Mouse (Mus musculus) kidney, embryonic 15.5 days (tissue): ENCODE results near the gene Trappc6b. TPM values are rescaled to one million over a fixed set of nuclear protein-coding genes. Genes with fewer than 3 reads are reported as not detected.

Source experiments
- ATAC-seq: fragments of 200-750 bp; cut with Nextera tagmentation; replicated peaks from 2 replicates; pipeline ENCODE4 v1.8.0; 2017; ENCODE audit warnings: moderate TSS enrichment; ENCODE audit not compliant: low FRiP score
- H3K27ac ChIP-seq: fragments of 300-500 bp; sonication (generic); 2 replicates; pipeline ENCODE4 v1.5.1; 2015; ENCODE audit warnings: mild to moderate bottlenecking, inconsistent platforms
- H3K27me3 ChIP-seq: fragments of 300-500 bp; sonication (generic); 2 replicates; pipeline ENCODE4 v1.6.1; 2015; ENCODE audit warnings: inconsistent platforms
- H3K36me3 ChIP-seq: fragments of 300-500 bp; sonication (generic); 2 replicates; pipeline ENCODE4 v1.6.1; 2015; ENCODE audit warnings: inconsistent platforms
- H3K4me1 ChIP-seq: fragments of 300-500 bp; sonication (generic); 2 replicates; pipeline ENCODE4 v1.6.1; 2015; ENCODE audit warnings: inconsistent platforms
- H3K4me2 ChIP-seq: fragments of 300-500 bp; sonication (generic); 2 replicates; pipeline ENCODE4 v1.6.1; 2015; ENCODE audit warnings: moderate library complexity, mild to moderate bottlenecking, inconsistent platforms
- H3K4me3 ChIP-seq: fragments of 300-500 bp; sonication (generic); replicated peaks from 2 replicates; pipeline ENCODE4 v1.5.1; 2015; ENCODE audit warnings: mild to moderate bottlenecking, inconsistent platforms
- H3K9ac ChIP-seq: fragments of 300-500 bp; sonication (generic); 2 replicates; pipeline ENCODE4 v1.6.1; 2015; ENCODE audit warnings: mild to moderate bottlenecking, inconsistent platforms
- H3K9me3 ChIP-seq: fragments of 300-500 bp; sonication (generic); replicated peaks from 2 replicates; pipeline ENCODE4 v1.6.1; 2016; ENCODE audit warnings: inconsistent platforms
- WGBS: fragments of 180-500 bp; shearing (Covaris S2); methylation state at CpG from one replicate; pipeline ENCODE4 v1.1.7; 2015; ENCODE audit warnings: mixed read lengths; 5-methylcytosine and 5-hydroxymethylcytosine counted together
- polyA plus RNA-seq: library from polyadenylated mRNA; unstranded; fragments of >200 nt; fragmentation: Nextera tagmentation; extraction: Ambion mirVana; gene quantifications from 2 replicates; pipeline ENCODE4 v1.2.1, GENCODE M21; 2015

The Trappc6b gene
- polyA plus RNA-seq, 1 experiment from 2014 or later, result 91.2 TPM

DNA sequence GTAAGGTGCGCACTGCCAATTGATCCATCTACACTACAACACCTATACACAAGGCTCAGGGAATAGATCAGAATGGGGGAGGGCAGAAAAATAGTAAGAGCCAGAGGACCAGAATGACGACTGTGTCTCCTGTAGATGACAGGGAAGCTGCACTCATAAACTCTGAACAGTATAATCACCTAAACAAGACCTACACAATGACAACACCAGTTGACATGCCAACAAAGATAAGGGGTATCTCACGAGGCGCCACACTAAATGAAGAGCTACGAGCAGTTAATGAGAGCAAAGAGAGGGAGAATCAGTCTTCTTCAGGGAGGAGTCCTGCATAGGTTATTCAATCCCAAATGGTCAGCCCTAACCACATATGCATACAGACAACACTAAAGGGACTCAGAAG lies 8.1 kb downstream of the Trappc6b start:
- H3K4me1 ChIP-seq, result no peaks in the 10 kb centered on the region
- peaks cover 80% of the 10 kb centered on the region for H3K36me3 ChIP-seq
- WGBS, result 88% methylated on average over 5 of the region's 5 CpGs
- H3K27me3 ChIP-seq, result no peaks in the 10 kb centered on the region
- H3K27ac ChIP-seq, result no peak overlapping the region
- no peak overlapping the region for H3K4me2 ChIP-seq
- no peak overlapping the region for H3K9ac ChIP-seq
- no peak overlapping the region for H3K4me3 ChIP-seq
- ATAC-seq, result no peak
- no peaks in the 10 kb centered on the region for H3K9me3 ChIP-seq

DNA sequence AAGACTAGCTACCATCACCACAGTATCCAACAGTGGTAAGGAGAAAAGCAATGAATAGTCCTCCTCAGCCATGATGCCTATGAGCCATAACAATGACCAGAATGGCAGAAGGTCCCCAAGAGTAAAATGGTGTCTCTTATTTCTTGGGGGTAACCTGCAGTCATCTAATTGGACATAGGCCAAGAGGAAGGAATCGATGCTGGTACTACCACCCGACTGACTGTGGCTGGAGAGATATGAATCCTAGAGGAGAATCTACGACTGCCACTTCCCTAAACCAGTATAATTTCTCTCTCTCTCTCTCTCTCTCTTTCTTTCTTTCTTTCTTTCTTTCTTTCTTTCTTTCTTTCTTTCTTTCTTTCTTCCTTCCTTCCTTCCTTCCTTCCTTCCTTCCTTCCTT lies 8.8 kb downstream of the Trappc6b start:
- Histone ChIP-seq H3K4me1 (no peaks in the 10 kb centered on the region), H3K4me2 (no peak overlapping the region), H3K9ac (no peak overlapping the region), H3K9me3 (no peaks in the 10 kb centered on the region), H3K27me3 (no peaks in the 10 kb centered on the region), H3K4me3 (no peak overlapping the region), H3K36me3 (peaks cover 78% of the 10 kb centered on the region), H3K27ac (no peak overlapping the region)
- ATAC-seq, result no peak
- 92% methylated on average over 3 of the region's 3 CpGs for WGBS

DNA sequence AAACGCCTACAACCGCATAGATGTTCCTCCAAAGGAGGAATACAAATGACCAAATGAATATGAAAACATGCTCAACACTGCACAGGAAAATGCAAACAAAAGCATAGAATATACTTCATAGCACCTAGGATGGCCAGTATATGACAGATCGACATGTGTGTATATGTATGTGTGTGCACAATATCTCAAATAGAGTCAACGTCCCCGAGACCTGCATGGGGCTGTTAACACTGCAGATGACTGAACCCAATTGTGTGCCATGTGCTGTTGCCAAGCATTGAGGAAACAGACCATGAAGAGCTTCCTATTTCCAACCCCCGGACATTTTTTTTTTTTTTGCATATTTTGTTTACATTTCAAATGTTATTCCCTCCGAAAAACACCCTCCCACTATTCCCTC lies 20.4 kb downstream of the Trappc6b start:
- H3K9me3 ChIP-seq, result no peaks in the 10 kb centered on the region
- H3K4me3 ChIP-seq, result no peak overlapping the region
- no peak overlapping the region for H3K4me2 ChIP-seq
- H3K9ac ChIP-seq, result no peak overlapping the region
- H3K27ac ChIP-seq, result peak overlapping the region; percentile 92
- H3K4me1 ChIP-seq, result peaks cover 7% of the 10 kb centered on the region; the same call in 1 of the 2 replicates
- ATAC-seq, result peak; percentile 47
- 30% methylated on average over 7 of the region's 7 CpGs for WGBS
- peaks cover 47% of the 10 kb centered on the region for H3K36me3 ChIP-seq
- no peaks in the 10 kb centered on the region for H3K27me3 ChIP-seq

DNA sequence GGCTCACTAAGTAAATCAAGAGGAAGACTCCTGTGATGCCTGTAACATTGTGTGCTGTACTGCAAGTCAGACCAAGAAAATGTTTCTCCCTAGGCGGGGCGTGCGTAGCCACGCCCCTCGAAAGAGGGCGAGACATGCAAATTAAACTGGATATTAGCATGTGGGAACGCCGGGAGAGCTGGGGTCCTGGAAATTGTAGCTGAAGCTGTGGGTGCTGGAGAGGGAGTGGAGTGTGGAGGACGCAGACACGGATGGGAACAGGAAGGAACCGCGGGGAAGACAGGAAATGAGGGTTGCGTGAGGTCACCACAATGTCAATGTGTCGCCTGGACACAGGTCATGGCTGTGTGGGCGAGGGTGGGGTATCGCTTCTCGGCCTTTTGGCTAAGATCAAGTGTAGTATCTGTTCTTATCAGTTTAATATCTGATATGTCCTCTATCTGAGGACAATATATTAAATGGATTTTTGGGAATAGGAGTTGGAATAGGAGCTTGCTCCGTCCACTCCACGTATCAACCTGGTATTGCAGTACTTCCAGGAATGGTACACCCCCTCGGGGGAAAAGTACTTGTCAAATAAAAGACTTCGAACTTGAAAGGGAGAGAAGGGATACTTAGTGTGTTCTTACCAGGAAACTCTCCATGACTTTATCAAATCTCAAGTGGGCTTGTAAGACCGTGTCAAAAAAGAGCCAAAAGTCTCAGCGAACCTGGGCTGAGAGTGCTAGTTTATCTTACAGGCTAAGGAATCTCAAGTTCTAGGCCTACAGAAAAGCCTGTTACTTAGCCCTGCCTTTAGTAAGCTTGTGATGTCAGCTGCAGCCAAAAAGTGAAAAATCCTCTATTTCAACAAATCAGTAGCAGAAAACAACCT lies 21.1 kb downstream of the Trappc6b start:
- peaks cover 42% of the 10 kb centered on the region for H3K36me3 ChIP-seq
- peaks cover 7% of the 10 kb centered on the region; the same call in 1 of the 2 replicates for H3K4me1 ChIP-seq
- H3K27me3 ChIP-seq, result no peaks in the 10 kb centered on the region
- WGBS, result 5% methylated on average over 23 of the region's 23 CpGs
- peak; percentile 89 for ATAC-seq
- no peak overlapping the region; the same call in 1 of the 2 replicates for H3K9ac ChIP-seq
- no peaks in the 10 kb centered on the region for H3K9me3 ChIP-seq
- peak overlapping the region; percentile 92 for H3K27ac ChIP-seq
- H3K4me3 ChIP-seq, result peak overlapping the region; percentile 14; the same call in 1 of the 2 replicates
- peak overlapping the region; percentile 47 for H3K4me2 ChIP-seq

DNA sequence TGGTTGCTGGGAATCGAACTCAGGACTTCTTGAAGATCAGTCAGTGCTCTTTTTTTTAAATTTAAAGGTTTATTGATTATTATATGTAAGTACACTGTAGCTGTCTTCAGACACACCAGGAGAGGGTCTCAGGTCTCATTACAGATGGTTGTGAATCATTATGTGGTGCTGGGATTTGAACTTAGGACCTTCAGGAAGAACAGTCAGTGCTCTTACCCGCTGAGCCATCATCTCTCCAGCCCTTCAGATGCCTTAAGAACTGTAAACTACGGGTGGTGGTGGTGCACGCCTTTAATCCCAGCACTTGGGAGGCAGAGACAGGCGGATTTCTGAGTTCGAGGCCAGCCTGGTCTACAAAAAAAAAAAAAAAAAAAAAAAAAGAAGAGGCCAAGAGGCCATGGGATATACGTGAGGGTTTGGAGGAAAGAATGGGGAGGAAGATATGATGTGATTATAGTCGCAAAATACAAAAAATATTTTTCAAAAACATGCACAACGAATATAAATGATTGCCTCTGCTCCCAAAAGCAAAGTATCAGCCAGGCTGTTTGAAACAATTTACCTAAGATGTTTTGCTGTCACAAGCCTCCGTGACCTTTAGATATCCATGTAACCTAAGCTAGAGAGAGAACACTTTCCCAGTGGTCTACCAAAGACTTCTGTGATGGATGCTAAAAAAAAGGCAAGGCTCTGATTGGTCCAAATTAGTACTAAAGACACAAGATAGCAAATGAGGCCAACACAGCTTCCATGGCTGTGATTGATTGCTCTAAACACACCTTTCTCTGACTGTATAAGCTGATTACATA lies 21.9 kb downstream of the Trappc6b start:
- no peaks in the 10 kb centered on the region for H3K27me3 ChIP-seq
- no peak overlapping the region for H3K9ac ChIP-seq
- H3K36me3 ChIP-seq, result peaks cover 34% of the 10 kb centered on the region
- peak overlapping the region; percentile 14; the same call in 1 of the 2 replicates for H3K4me3 ChIP-seq
- no peak for ATAC-seq
- peak overlapping the region; percentile 92 for H3K27ac ChIP-seq
- H3K9me3 ChIP-seq, result no peaks in the 10 kb centered on the region
- H3K4me1 ChIP-seq, result peaks cover 7% of the 10 kb centered on the region; the same call in 1 of the 2 replicates
- WGBS, result 69% methylated on average over 10 of the region's 10 CpGs
- H3K4me2 ChIP-seq, result peak overlapping the region; percentile 47

DNA sequence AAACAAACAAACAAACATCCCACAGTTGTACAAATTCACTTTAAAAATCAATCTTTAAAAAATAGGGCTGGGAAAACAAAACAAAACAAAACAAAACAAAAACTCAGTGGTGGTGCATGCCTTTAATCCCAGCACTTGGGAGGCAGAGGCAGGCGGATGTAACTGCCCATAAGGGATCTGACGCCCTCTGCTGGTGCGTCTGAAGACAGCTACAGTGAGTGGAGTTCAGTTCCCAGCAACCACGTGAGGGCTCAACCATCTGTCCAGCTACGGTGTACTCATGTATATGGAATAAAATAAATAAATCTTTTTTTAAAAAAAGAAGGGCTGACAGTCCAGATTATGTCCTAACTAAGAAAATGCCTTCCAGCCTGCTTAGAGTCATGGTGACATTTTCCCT lies 29.2 kb downstream of the Trappc6b start:
- no peak overlapping the region for H3K4me2 ChIP-seq
- no peaks in the 10 kb centered on the region for H3K27me3 ChIP-seq
- H3K36me3 ChIP-seq, result peaks cover 18% of the 10 kb centered on the region
- 69% methylated on average over 5 of the region's 5 CpGs for WGBS
- no peak overlapping the region for H3K27ac ChIP-seq
- no peaks in the 10 kb centered on the region for H3K4me1 ChIP-seq
- H3K9ac ChIP-seq, result no peak overlapping the region
- no peaks in the 10 kb centered on the region for H3K9me3 ChIP-seq
- no peak for ATAC-seq
- no peak overlapping the region for H3K4me3 ChIP-seq

DNA sequence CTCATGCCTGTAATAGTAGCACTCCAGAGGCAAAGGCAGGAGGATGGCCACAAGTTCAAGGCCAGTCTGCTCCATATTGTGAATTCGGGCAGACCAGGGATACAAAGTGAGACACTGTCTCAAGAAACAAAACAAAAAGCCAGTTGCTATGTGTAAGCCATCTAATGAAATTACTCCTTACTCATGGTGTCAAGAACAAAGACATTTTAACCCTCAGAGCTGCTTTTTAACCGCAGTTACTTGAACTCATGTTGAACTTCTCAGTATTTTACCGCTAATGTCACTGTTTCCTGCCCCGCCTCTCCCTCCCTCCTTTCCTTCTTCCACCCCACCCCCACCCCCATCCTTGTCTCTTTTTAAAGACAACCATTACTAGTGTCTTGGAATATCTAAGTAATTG lies 40.0 kb downstream of the Trappc6b start:
- Histone ChIP-seq H3K9ac (no peak overlapping the region), H3K4me2 (no peak overlapping the region), H3K27ac (no peak overlapping the region), H3K9me3 (no peaks in the 10 kb centered on the region), H3K27me3 (no peaks in the 10 kb centered on the region), H3K4me1 (no peaks in the 10 kb centered on the region), H3K4me3 (no peak overlapping the region), H3K36me3 (peaks cover 83% of the 10 kb centered on the region)
- WGBS, result 68% methylated on average over 4 of the region's 4 CpGs
- no peak for ATAC-seq

DNA sequence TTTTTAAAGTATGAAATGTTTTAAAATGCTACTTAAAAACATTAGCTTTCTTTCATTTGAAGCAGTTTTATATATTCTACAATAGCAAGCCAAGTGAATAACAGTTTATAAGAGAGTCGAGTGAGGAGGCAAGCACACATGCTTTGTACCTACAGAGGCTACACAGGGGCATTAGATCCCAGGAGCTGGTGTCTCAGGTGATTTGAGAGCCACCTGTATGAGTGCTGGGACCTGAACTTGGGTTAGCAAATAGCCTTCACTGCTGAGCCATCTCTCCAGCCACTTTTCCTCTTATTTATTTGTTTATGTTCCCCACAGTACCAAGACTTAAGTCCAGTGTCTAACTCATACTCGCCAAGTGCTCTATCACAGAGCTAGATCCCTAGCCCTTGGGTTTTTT lies 41.4 kb downstream of the Trappc6b start:
- 92% methylated on average over 2 of the region's 2 CpGs for WGBS
- Histone ChIP-seq H3K9ac (no peak overlapping the region), H3K9me3 (no peaks in the 10 kb centered on the region), H3K4me1 (no peaks in the 10 kb centered on the region), H3K27ac (no peak overlapping the region), H3K4me3 (no peak overlapping the region), H3K27me3 (no peaks in the 10 kb centered on the region), H3K36me3 (peaks cover 77% of the 10 kb centered on the region), H3K4me2 (no peak overlapping the region)
- no peak for ATAC-seq

DNA sequence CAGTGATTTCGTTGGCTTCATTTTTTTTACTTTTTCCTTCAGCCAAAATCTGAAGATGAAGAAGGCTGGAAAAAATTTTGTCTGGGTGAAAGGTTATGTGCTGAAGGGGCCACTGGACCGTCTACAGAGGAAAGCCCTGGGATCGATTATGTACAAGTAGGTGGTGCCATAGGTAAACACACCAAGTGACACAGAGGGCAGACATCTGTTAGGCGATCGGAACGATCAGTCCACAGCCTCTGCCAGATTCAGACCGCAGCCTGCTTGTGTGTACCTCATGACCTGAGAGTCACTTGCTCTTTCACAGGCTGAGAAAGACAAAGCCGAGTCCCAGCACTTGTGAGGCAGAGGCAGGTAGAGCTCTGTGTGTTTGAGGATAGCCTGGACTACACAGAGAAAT lies 43.3 kb downstream of the Trappc6b start:
- ATAC-seq, result no peak
- Histone ChIP-seq H3K27me3 (no peaks in the 10 kb centered on the region), H3K36me3 (peaks cover 61% of the 10 kb centered on the region), H3K9me3 (no peaks in the 10 kb centered on the region), H3K27ac (no peak overlapping the region), H3K4me2 (no peak overlapping the region), H3K4me1 (peaks cover 4% of the 10 kb centered on the region; the same call in 1 of the 2 replicates), H3K4me3 (no peak overlapping the region), H3K9ac (no peak overlapping the region)
- WGBS, result 88% methylated on average over 8 of the region's 8 CpGs

DNA sequence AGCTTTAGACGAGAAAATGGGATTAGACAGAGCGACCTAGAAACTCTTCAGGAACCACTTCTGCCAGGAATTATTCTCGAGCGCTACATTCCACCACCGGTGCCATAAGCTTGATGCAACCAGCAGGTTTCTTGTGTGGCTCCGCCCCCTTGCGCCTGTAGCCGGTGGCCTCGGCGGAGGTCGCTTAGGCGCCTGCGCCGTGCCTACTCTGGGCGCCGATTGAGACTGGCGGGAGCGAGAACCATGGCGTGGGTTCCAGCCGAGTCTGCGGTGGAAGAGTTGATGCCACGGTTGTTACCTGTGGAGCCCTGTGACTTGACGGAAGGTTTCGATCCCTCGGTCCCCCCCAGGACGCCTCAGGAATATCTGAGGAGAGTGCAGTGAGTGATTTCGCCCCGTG lies 48.0 kb downstream of the Trappc6b start, which contains the start of gene Gemin2:
Gene Gemin2, plus strand, starts transcription at position 160 of the 400 bp plus-strand sequence.
- Histone ChIP-seq H3K27ac (peak within 1 kb of the TSS; percentile 92), H3K4me1 (peaks cover 27% of the 10 kb centered on the region), H3K9ac (peak within 1 kb of the TSS; percentile 67), H3K9me3 (no peaks in the 10 kb centered on the region), H3K4me3 (peak within 1 kb of the TSS; percentile 88), H3K4me2 (peak within 1 kb of the TSS; percentile 75), H3K27me3 (no peaks in the 10 kb centered on the region), H3K36me3 (peaks cover 24% of the 10 kb centered on the region)
- WGBS, result under 1% methylated on average over 28 of the region's 28 CpGs
- peak; percentile 76 for ATAC-seq

DNA sequence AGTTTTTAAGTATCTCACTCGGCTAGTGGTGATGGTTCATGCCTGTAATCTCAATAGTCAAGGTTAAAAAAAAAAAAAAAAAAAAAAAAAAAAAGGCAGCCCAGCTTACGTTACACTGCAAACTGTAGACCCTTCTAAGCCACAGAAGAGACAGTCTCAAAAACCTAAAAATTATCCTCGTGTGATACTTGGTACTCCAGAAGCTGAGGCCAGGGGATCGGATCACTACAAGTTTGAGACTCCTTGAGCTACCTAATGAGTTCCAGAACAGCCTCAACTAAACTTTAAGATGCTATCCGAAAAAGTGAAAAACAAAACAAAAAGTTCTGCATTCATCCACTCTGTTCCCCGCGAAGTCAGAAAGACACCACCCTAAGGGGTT lies 48.6 kb downstream of the Trappc6b start:
- Histone ChIP-seq H3K4me1 (peaks cover 27% of the 10 kb centered on the region), H3K36me3 (peaks cover 19% of the 10 kb centered on the region), H3K9me3 (no peaks in the 10 kb centered on the region), H3K27me3 (no peaks in the 10 kb centered on the region), H3K9ac (peak overlapping the region; percentile 67), H3K27ac (peak overlapping the region; percentile 92), H3K4me2 (peak overlapping the region; percentile 75), H3K4me3 (peak overlapping the region; percentile 88)
- under 1% methylated on average over 7 of the region's 7 CpGs for WGBS
- no peak for ATAC-seq
